Mouse (Mus musculus) forebrain, postnatal 0 days (tissue): ENCODE results near the gene Tmem26. TPM values are rescaled to one million over a fixed set of nuclear protein-coding genes. Genes with fewer than 3 reads are reported as not detected.

Experiments
- ATAC-seq: fragments of 200-750 bp; cut with Nextera tagmentation; 2 replicates; pipeline ENCODE4 v1.8.0; 2017; ENCODE audit warnings: mild to moderate bottlenecking, moderate library complexity
- DNase-seq: peaks from one replicate; pipeline ENCODE4 v3.0.0-alpha.2; 2015
- H3K27ac ChIP-seq: fragments of 300-500 bp; sonication (generic); 2 replicates; pipeline ENCODE4 v1.5.1; 2014; ENCODE audit warnings: low read depth, mild to moderate bottlenecking, antibody characterized with exemption, low read length, moderate library complexity, mixed read lengths
- H3K27me3 ChIP-seq: fragments of 300-500 bp; sonication (generic); 2 replicates; pipeline ENCODE4 v1.6.1; 2014; ENCODE audit warnings: mild to moderate bottlenecking, low read length, mixed read lengths; ENCODE audit not compliant: insufficient read depth
- H3K36me3 ChIP-seq: fragments of 300-500 bp; sonication (generic); 2 replicates; pipeline ENCODE4 v1.6.1; 2014; ENCODE audit warnings: mild to moderate bottlenecking, moderate library complexity; ENCODE audit not compliant: insufficient read depth
- H3K4me1 ChIP-seq: fragments of 300-500 bp; sonication (generic); 2 replicates; pipeline ENCODE4 v1.6.1; 2014; ENCODE audit warnings: antibody characterized with exemption; ENCODE audit not compliant: insufficient read depth
- H3K4me2 ChIP-seq: fragments of 300-500 bp; sonication (generic); 2 replicates; pipeline ENCODE4 v1.6.1; 2014; ENCODE audit warnings: low read depth, mild to moderate bottlenecking, moderate library complexity
- H3K4me3 ChIP-seq: fragments of 300-500 bp; sonication (generic); 2 replicates; pipeline ENCODE4 v1.5.1; 2014; ENCODE audit warnings: low read depth, low read length, mixed read lengths
- H3K9ac ChIP-seq: fragments of 300-500 bp; sonication (generic); 2 replicates; pipeline ENCODE4 v1.6.1; 2014; ENCODE audit warnings: mild to moderate bottlenecking
- H3K9me3 ChIP-seq: fragments of 300-500 bp; sonication (generic); 2 replicates; pipeline ENCODE4 v1.6.1; 2016; ENCODE audit warnings: low read length
- CTCF ChIP-seq: sonication (generic); IDR thresholded peaks from 2 replicates; pipeline ENCODE4 v1.5.1; 2016; ENCODE audit warnings: antibody characterized with exemption, control low read depth, low read depth
- WGBS: fragments of 180-500 bp; shearing (Covaris S2); extraction: QIAGEN DNeasy Blood & Tissue Kit; methylation state at CpG from one replicate; pipeline ENCODE4 v1.1.7; 2014; 5-methylcytosine and 5-hydroxymethylcytosine counted together
- polyA plus RNA-seq: library from polyadenylated mRNA; unstranded; fragments of >200 nt; fragmentation: Nextera tagmentation; extraction: Ambion mirVana; gene quantifications from 2 replicates; pipeline ENCODE4 v1.2.1, GENCODE M21; 2015
- total RNA-seq: library from RNA; depleted of rRNA; stranded (reverse); fragments of >200 nt; gene quantifications from 2 replicates; pipeline ENCODE4 v1.2.3, GENCODE M21; 2014

Tmem26 gene
- total and polyA plus RNA-seq, 2 experiments from 2014 or later, result 3.8 to 6.1 TPM

- ATAC-seq, result no peak
- no peak for TF ChIP-seq CTCF
- DNase-seq, result no peak
- H3K4me2 ChIP-seq, result no peak overlapping the region
- H3K36me3 ChIP-seq, result no peaks in the 10 kb centered on the region
- H3K27ac ChIP-seq, result no peak overlapping the region
- whole genome bisulfite sequencing, result 71% methylated on average over 2 of the region's 2 CpGs
- no peak overlapping the region for H3K4me3 ChIP-seq
- H3K4me1 ChIP-seq, result no peaks in the 10 kb centered on the region
- H3K27me3 ChIP-seq, result no peaks in the 10 kb centered on the region
- no peak overlapping the region for H3K9ac ChIP-seq
- H3K9me3 ChIP-seq, result no peaks in the 10 kb centered on the region
These were observed 19.2 kb upstream of the Tmem26 start for GRCm38 (mm10) chr10:68704268-68704667.

- ATAC-seq (no peak), DNase-seq (no peak)
- Histone ChIP-seq H3K4me2 (no peak overlapping the region), H3K36me3 (no peaks in the 10 kb centered on the region), H3K9ac (no peak overlapping the region), H3K9me3 (no peaks in the 10 kb centered on the region), H3K4me3 (no peak overlapping the region), H3K27ac (no peak overlapping the region), H3K4me1 (no peaks in the 10 kb centered on the region), H3K27me3 (no peaks in the 10 kb centered on the region)
- WGBS, result 91% methylated on average over 4 of the region's 4 CpGs
- no peak for TF ChIP-seq CTCF
These were observed 17.9 kb upstream of the Tmem26 start for GRCm38 (mm10) chr10:68705471-68706036.

- Histone ChIP-seq H3K27ac (no peak overlapping the region), H3K27me3 (no peaks in the 10 kb centered on the region), H3K9ac (no peak overlapping the region), H3K36me3 (no peaks in the 10 kb centered on the region), H3K9me3 (no peaks in the 10 kb centered on the region), H3K4me1 (no peaks in the 10 kb centered on the region), H3K4me2 (no peak overlapping the region), H3K4me3 (no peak overlapping the region)
- DNase-seq (peak; percentile 31), ATAC-seq (no peak)
- WGBS, result 62% methylated on average over 3 of the region's 3 CpGs
- no peak for TF ChIP-seq CTCF
These were observed 16.2 kb upstream of the Tmem26 start for GRCm38 (mm10) chr10:68707014-68707852.

- no peak for ATAC-seq
- no peak for TF ChIP-seq CTCF
These were observed 10.5 kb upstream of the Tmem26 start for GRCm38 (mm10) chr10:68712926-68713325.

GRCm38 (mm10) chr10:68714302-68714701 is 9.1 kb upstream of the Tmem26 start:
- DNase-seq (no peak), ATAC-seq (no peak)
- no peaks in the 10 kb centered on the region for H3K27me3 ChIP-seq
- TF ChIP-seq CTCF, result no peak
- H3K4me1 ChIP-seq, result no peaks in the 10 kb centered on the region
- no peaks in the 10 kb centered on the region for H3K36me3 ChIP-seq
- 82% methylated on average over 3 of the region's 3 CpGs for WGBS
- H3K4me2 ChIP-seq, result no peak overlapping the region
- H3K9me3 ChIP-seq, result no peaks in the 10 kb centered on the region
- H3K9ac ChIP-seq, result no peak overlapping the region
- no peak overlapping the region for H3K4me3 ChIP-seq
- no peak overlapping the region for H3K27ac ChIP-seq

More at GRCm38 (mm10) chr10:68712926-68713325, 10.5 kb upstream of the Tmem26 start:
- 74% methylated on average over 2 of the region's 2 CpGs for WGBS
- H3K27ac ChIP-seq, result no peak overlapping the region
- no peaks in the 10 kb centered on the region for H3K36me3 ChIP-seq
- H3K9me3 ChIP-seq, result no peaks in the 10 kb centered on the region
- H3K4me3 ChIP-seq, result no peak overlapping the region
- H3K4me2 ChIP-seq, result no peak overlapping the region
- H3K4me1 ChIP-seq, result no peaks in the 10 kb centered on the region
- H3K27me3 ChIP-seq, result no peaks in the 10 kb centered on the region
- H3K9ac ChIP-seq, result no peak overlapping the region
- no peak for DNase-seq

- no peak for TF ChIP-seq CTCF
- no peak overlapping the region for H3K4me3 ChIP-seq
- no peak overlapping the region for H3K27ac ChIP-seq
- 92% methylated on average over 3 of the region's 3 CpGs for WGBS
- no peak overlapping the region for H3K9ac ChIP-seq
- no peaks in the 10 kb centered on the region for H3K27me3 ChIP-seq
- H3K36me3 ChIP-seq, result no peaks in the 10 kb centered on the region
- H3K4me1 ChIP-seq, result no peaks in the 10 kb centered on the region
- no peak for DNase-seq
- ATAC-seq, result no peak
- H3K4me2 ChIP-seq, result no peak overlapping the region
- no peaks in the 10 kb centered on the region for H3K9me3 ChIP-seq
These were observed 8.1 kb upstream of the Tmem26 start for GRCm38 (mm10) chr10:68715396-68715795.

GRCm38 (mm10) chr10:68718375-68718774 is 5.1 kb upstream of the Tmem26 start:
- H3K9me3 ChIP-seq, result no peaks in the 10 kb centered on the region
- H3K9ac ChIP-seq, result no peak overlapping the region
- no peaks in the 10 kb centered on the region for H3K27me3 ChIP-seq
- H3K4me1 ChIP-seq, result peaks cover under 1% of the 10 kb centered on the region; the same call in 1 of the 2 replicates
- no peak overlapping the region for H3K4me2 ChIP-seq
- no peaks in the 10 kb centered on the region for H3K36me3 ChIP-seq
- 80% methylated on average over 3 of the region's 3 CpGs for WGBS
- DNase-seq (no peak), ATAC-seq (no peak)
- H3K4me3 ChIP-seq, result no peak overlapping the region
- TF ChIP-seq CTCF, result no peak
- no peak overlapping the region for H3K27ac ChIP-seq
